Mouse (Mus musculus): ENCODE results near the gene Gm5134.

Gm5134 gene

GRCm38 (mm10) chr10:76045343-76045742 lies 91.0 kb downstream of the Gm5134 start:
- DNase-seq = no peak

- no peak for DNase-seq
These were observed 92.4 kb downstream of the Gm5134 start for GRCm38 (mm10) chr10:76046754-76047153.

- no peak for DNase-seq
These were observed 93.0 kb downstream of the Gm5134 start for GRCm38 (mm10) chr10:76047182-76047869.

DNA sequence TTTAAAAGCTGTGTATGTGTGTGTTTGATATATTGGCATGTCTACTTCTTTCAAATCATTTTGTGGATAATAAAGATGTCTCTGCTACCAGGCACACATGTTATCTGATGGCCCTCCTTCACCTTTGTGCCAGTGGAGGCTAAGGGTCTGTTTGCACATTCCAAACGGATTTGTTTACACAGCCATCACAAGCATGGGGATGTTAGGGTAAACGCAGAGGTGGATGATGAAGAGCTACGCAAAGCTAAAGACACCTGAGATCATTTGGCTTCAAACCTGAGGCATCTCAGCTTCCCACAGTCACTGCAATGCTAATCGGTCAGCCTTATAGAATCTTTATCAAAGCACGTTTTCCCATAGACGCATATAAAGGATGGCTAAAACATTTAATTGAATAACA lies 94.7 kb downstream of the Gm5134 start:
- DNase-seq = no peak

DNA sequence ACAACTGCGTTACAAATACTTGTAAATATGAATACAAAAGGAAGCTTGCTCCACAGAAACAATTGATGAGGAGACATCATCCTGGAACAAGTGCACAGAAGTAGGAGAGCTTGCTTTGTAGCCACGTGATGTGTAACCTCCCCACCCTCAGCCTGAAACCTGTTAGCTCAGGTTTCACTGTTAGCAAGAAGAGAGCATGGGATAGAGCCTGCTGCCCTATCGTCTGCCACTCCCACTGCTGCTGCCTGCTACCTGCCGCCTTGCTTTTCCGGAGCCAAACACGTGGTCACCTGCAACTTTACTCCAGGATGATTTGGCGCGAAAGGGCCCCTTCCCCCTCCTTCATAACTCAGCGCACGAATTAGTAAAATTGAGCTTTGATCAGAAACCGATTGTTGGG lies 97.5 kb downstream of the Gm5134 start:
- DNase-seq = no peak
